Mouse (Mus musculus): Measurements from ENCODE around the gene Rhebl1.

Gene Rhebl1

GRCm38 (mm10) chr15:98904692-98905091, 10.4 kb upstream of the Rhebl1 start:
- peak; percentile 54 for DNase-seq

GRCm38 (mm10) chr15:98902600-98902999, 8.3 kb upstream of the Rhebl1 start:
- no peak for DNase-seq

- DNase-seq = no peak
Observed at GRCm38 (mm10) chr15:98901530-98901929, 7.2 kb upstream of the Rhebl1 start.

- DNase-seq = peak; percentile 32
Observed at GRCm38 (mm10) chr15:98897928-98898800, 3.8 kb upstream of the Rhebl1 start, which contains the start of gene Dhh. TSS of gene Dhh (minus strand) at chr15:98898540.

- peak; percentile 15 for DNase-seq
Observed at GRCm38 (mm10) chr15:98897495-98897894, 3.2 kb upstream of the Rhebl1 start.

- DNase-seq = peak; percentile 25
Observed at GRCm38 (mm10) chr15:98895635-98896589, 1.6 kb upstream of the Rhebl1 start.

- no peak for DNase-seq
Observed at GRCm38 (mm10) chr15:98894746-98895634, 650 bp upstream of the Rhebl1 start.

GRCm38 (mm10) chr15:98893036-98893435, 1.3 kb downstream of the Rhebl1 start:
- no peak for DNase-seq

- DNase-seq = peak; percentile 66
Observed at GRCm38 (mm10) chr15:98891907-98892606, 2.3 kb downstream of the Rhebl1 start.

- no peak for DNase-seq
Observed at GRCm38 (mm10) chr15:98891198-98891742, 3.1 kb downstream of the Rhebl1 start.

GRCm38 (mm10) chr15:98887526-98887925, 6.8 kb downstream of the Rhebl1 start:
- DNase-seq = no peak

GRCm38 (mm10) chr15:98886667-98887387, 7.5 kb downstream of the Rhebl1 start:
- DNase-seq = no peak

GRCm38 (mm10) chr15:98884106-98884505, 10.2 kb downstream of the Rhebl1 start:
- no peak for DNase-seq

- peak; percentile 57 for DNase-seq
Observed at GRCm38 (mm10) chr15:98883661-98884060, 10.7 kb downstream of the Rhebl1 start.

GRCm38 (mm10) chr15:98881656-98882008, 12.7 kb downstream of the Rhebl1 start:
- DNase-seq = no peak

GRCm38 (mm10) chr15:98880978-98881655, 13.2 kb downstream of the Rhebl1 start:
- peak; percentile 94 for DNase-seq

GRCm38 (mm10) chr15:98877331-98877730, 17.0 kb downstream of the Rhebl1 start:
- peak; percentile 50 for DNase-seq

- DNase-seq = peak; percentile 97
Observed at GRCm38 (mm10) chr15:98871916-98872888, 22.1 kb downstream of the Rhebl1 start.
